Mouse (Mus musculus) heart, embryonic 15.5 days (tissue): ENCODE measurements around the gene Gpatch11. TPM values are rescaled to one million over a fixed set of nuclear protein-coding genes. Genes with fewer than 3 reads are reported as not detected.

Experiments used
- ATAC-seq: fragments of 200-750 bp; cut with Nextera tagmentation; replicated peaks from 2 replicates; pipeline ENCODE4 v1.8.0; 2017; ENCODE audit warnings: low read depth, moderate TSS enrichment; ENCODE audit not compliant: insufficient number of reproducible peaks, insufficient read depth, low FRiP score
- H3K27ac ChIP-seq: fragments of 300-500 bp; sonication (generic); 2 replicates; pipeline ENCODE4 v1.5.1; 2015; ENCODE audit warnings: mild to moderate bottlenecking, inconsistent platforms
- H3K27me3 ChIP-seq: fragments of 300-500 bp; sonication (generic); 2 replicates; pipeline ENCODE4 v1.6.1; 2015; ENCODE audit warnings: inconsistent platforms
- H3K36me3 ChIP-seq: fragments of 300-500 bp; sonication (generic); 2 replicates; pipeline ENCODE4 v1.6.1; 2015; ENCODE audit warnings: mild to moderate bottlenecking, inconsistent platforms
- H3K4me1 ChIP-seq: fragments of 300-500 bp; sonication (generic); replicated peaks from 2 replicates; pipeline ENCODE4 v1.6.1; 2015; ENCODE audit warnings: inconsistent platforms
- H3K4me2 ChIP-seq: fragments of 300-500 bp; sonication (generic); 2 replicates; pipeline ENCODE4 v1.6.1; 2015; ENCODE audit warnings: inconsistent platforms, mild to moderate bottlenecking, moderate library complexity
- H3K4me3 ChIP-seq: fragments of 300-500 bp; sonication (generic); 2 replicates; pipeline ENCODE4 v1.5.1; 2015; ENCODE audit warnings: mild to moderate bottlenecking, inconsistent platforms
- H3K9ac ChIP-seq: fragments of 300-500 bp; sonication (generic); 2 replicates; pipeline ENCODE4 v1.6.1; 2015; ENCODE audit warnings: mild to moderate bottlenecking, inconsistent platforms
- H3K9me3 ChIP-seq: fragments of 300-500 bp; sonication (generic); replicated peaks from 2 replicates; pipeline ENCODE4 v1.6.1; 2016; ENCODE audit warnings: inconsistent platforms
- WGBS: fragments of 180-500 bp; shearing (Covaris S2); methylation state at CpG from one replicate; pipeline ENCODE4 v1.1.7; 2015; ENCODE audit warnings: mixed read lengths; 5-methylcytosine and 5-hydroxymethylcytosine counted together
- polyA plus RNA-seq: library from polyadenylated mRNA; unstranded; fragments of >200 nt; fragmentation: Nextera tagmentation; extraction: Ambion mirVana; gene quantifications from 2 replicates; pipeline ENCODE4 v1.2.1, GENCODE M21; 2015

Gpatch11 gene
- polyA plus RNA-seq, 1 experiment from 2014 or later, result 39.5 TPM

- no peak for ATAC-seq
- no peak overlapping the region for H3K27ac ChIP-seq
- H3K4me3 ChIP-seq, result no peak overlapping the region
- no peaks in the 10 kb centered on the region for H3K9me3 ChIP-seq
- no peaks in the 10 kb centered on the region for H3K4me1 ChIP-seq
- no peak overlapping the region for H3K4me2 ChIP-seq
- WGBS, result 93% methylated on average over 7 of the region's 7 CpGs
- no peaks in the 10 kb centered on the region for H3K27me3 ChIP-seq
- peaks cover 72% of the 10 kb centered on the region for H3K36me3 ChIP-seq
- H3K9ac ChIP-seq, result no peak overlapping the region
Observed at GRCm38 (mm10) chr17:78842271-78842928, 7.0 kb downstream of the Gpatch11 start.

- no peak for ATAC-seq
- Histone ChIP-seq H3K36me3 (peaks cover 32% of the 10 kb centered on the region), H3K27ac (no peak overlapping the region), H3K9me3 (no peaks in the 10 kb centered on the region), H3K27me3 (no peaks in the 10 kb centered on the region), H3K4me3 (no peak overlapping the region), H3K4me2 (no peak overlapping the region), H3K9ac (no peak overlapping the region), H3K4me1 (no peaks in the 10 kb centered on the region)
- WGBS, result 83% methylated on average over 10 of the region's 10 CpGs
Observed at GRCm38 (mm10) chr17:78856243-78856642, 20.9 kb downstream of the Gpatch11 start.

- 94% methylated on average over 6 of the region's 6 CpGs for WGBS
- H3K36me3 ChIP-seq, result peaks cover 43% of the 10 kb centered on the region
Observed at GRCm38 (mm10) chr17:78873886-78874285, 38.5 kb downstream of the Gpatch11 start.

GRCm38 (mm10) chr17:78881878-78882304, 46.5 kb downstream of the Gpatch11 start:
- peak overlapping the region; percentile 80 for H3K27ac ChIP-seq
- peak; percentile 28 for ATAC-seq
- H3K27me3 ChIP-seq, result no peaks in the 10 kb centered on the region
- peak overlapping the region; percentile 71 for H3K4me3 ChIP-seq
- 7% methylated on average over 7 of the region's 7 CpGs for WGBS
- peaks cover 14% of the 10 kb centered on the region for H3K36me3 ChIP-seq
- peak overlapping the region; percentile 78 for H3K4me2 ChIP-seq
- H3K9ac ChIP-seq, result peak overlapping the region; percentile 69
- H3K4me1 ChIP-seq, result peaks cover 9% of the 10 kb centered on the region
- no peaks in the 10 kb centered on the region for H3K9me3 ChIP-seq

More at GRCm38 (mm10) chr17:78873886-78874285, 38.5 kb downstream of the Gpatch11 start:
- no peaks in the 10 kb centered on the region for H3K27me3 ChIP-seq
- no peak overlapping the region for H3K27ac ChIP-seq
- no peak for ATAC-seq
- H3K4me2 ChIP-seq, result no peak overlapping the region
- H3K4me3 ChIP-seq, result no peak overlapping the region
- H3K4me1 ChIP-seq, result no peaks in the 10 kb centered on the region
- no peaks in the 10 kb centered on the region for H3K9me3 ChIP-seq
- H3K9ac ChIP-seq, result no peak overlapping the region

- peak within 1 kb of the TSS; percentile 78 for H3K4me2 ChIP-seq
- peak within 1 kb of the TSS; percentile 69 for H3K9ac ChIP-seq
- peak within 1 kb of the TSS; percentile 71 for H3K4me3 ChIP-seq
- peaks cover 8% of the 10 kb centered on the region for H3K36me3 ChIP-seq
- 2% methylated on average over 28 of the region's 28 CpGs for WGBS
- peaks cover 9% of the 10 kb centered on the region for H3K4me1 ChIP-seq
- peak; percentile 97 for ATAC-seq
- peak within 1 kb of the TSS; percentile 80 for H3K27ac ChIP-seq
- no peaks in the 10 kb centered on the region for H3K9me3 ChIP-seq
- no peaks in the 10 kb centered on the region for H3K27me3 ChIP-seq
Observed at GRCm38 (mm10) chr17:78882401-78883112, 47.2 kb downstream of the Gpatch11 start, which contains the start of gene Eif2ak2. Gene Eif2ak2, minus strand, starts transcription at chr17:78882573.

GRCm38 (mm10) chr17:78883291-78883690, 47.9 kb downstream of the Gpatch11 start:
- 88% methylated on average over 4 of the region's 4 CpGs for WGBS
- peaks cover 9% of the 10 kb centered on the region for H3K4me1 ChIP-seq
- H3K9ac ChIP-seq, result no peak overlapping the region
- H3K4me3 ChIP-seq, result no peak overlapping the region
- H3K27ac ChIP-seq, result no peak overlapping the region; the same call in 1 of the 2 replicates
- H3K27me3 ChIP-seq, result no peaks in the 10 kb centered on the region
- no peak for ATAC-seq
- H3K9me3 ChIP-seq, result no peaks in the 10 kb centered on the region
- peaks cover 6% of the 10 kb centered on the region; the same call in 1 of the 2 replicates for H3K36me3 ChIP-seq
- no peak overlapping the region for H3K4me2 ChIP-seq

GRCm38 (mm10) chr17:78885286-78886065, 50.1 kb downstream of the Gpatch11 start:
- Histone ChIP-seq H3K9me3 (no peaks in the 10 kb centered on the region), H3K4me2 (no peak overlapping the region), H3K9ac (no peak overlapping the region), H3K4me1 (peaks cover 9% of the 10 kb centered on the region), H3K27me3 (no peaks in the 10 kb centered on the region), H3K27ac (no peak overlapping the region), H3K4me3 (no peak overlapping the region), H3K36me3 (no peaks in the 10 kb centered on the region)
- ATAC-seq, result no peak
- 74% methylated on average over 5 of the region's 5 CpGs for WGBS

GRCm38 (mm10) chr17:78888554-78888953, 53.2 kb downstream of the Gpatch11 start:
- Histone ChIP-seq H3K9ac (no peak overlapping the region), H3K36me3 (no peaks in the 10 kb centered on the region), H3K27me3 (no peaks in the 10 kb centered on the region), H3K9me3 (no peaks in the 10 kb centered on the region), H3K27ac (no peak overlapping the region), H3K4me1 (no peaks in the 10 kb centered on the region), H3K4me2 (no peak overlapping the region), H3K4me3 (no peak overlapping the region)
- WGBS, result 76% methylated on average over 4 of the region's 4 CpGs
- no peak for ATAC-seq

- no peaks in the 10 kb centered on the region for H3K9me3 ChIP-seq
- H3K4me1 ChIP-seq, result no peaks in the 10 kb centered on the region
- no peak overlapping the region for H3K4me2 ChIP-seq
- no peak overlapping the region for H3K27ac ChIP-seq
- no peak for ATAC-seq
- H3K9ac ChIP-seq, result no peak overlapping the region
- H3K36me3 ChIP-seq, result no peaks in the 10 kb centered on the region
- 46% methylated on average over 3 of the region's 3 CpGs for WGBS
- H3K27me3 ChIP-seq, result no peaks in the 10 kb centered on the region
- no peak overlapping the region for H3K4me3 ChIP-seq
Observed at GRCm38 (mm10) chr17:78889184-78889583, 53.8 kb downstream of the Gpatch11 start.

- Histone ChIP-seq H3K4me2 (no peak overlapping the region), H3K9me3 (no peaks in the 10 kb centered on the region), H3K4me1 (peaks cover 7% of the 10 kb centered on the region; the same call in 1 of the 2 replicates), H3K27me3 (no peaks in the 10 kb centered on the region), H3K9ac (no peak overlapping the region), H3K36me3 (no peaks in the 10 kb centered on the region), H3K27ac (no peak overlapping the region), H3K4me3 (no peak overlapping the region)
- WGBS, result 70% methylated on average over 9 of the region's 9 CpGs
- no peak for ATAC-seq
Observed at GRCm38 (mm10) chr17:78891020-78891419, 55.7 kb downstream of the Gpatch11 start.

GRCm38 (mm10) chr17:78894991-78895390, 59.6 kb downstream of the Gpatch11 start:
- Histone ChIP-seq H3K4me2 (peak overlapping the region; percentile 57; the same call in 1 of the 2 replicates), H3K4me1 (peaks cover 7% of the 10 kb centered on the region; the same call in 1 of the 2 replicates), H3K9me3 (no peaks in the 10 kb centered on the region), H3K36me3 (no peaks in the 10 kb centered on the region), H3K27ac (no peak overlapping the region), H3K9ac (no peak overlapping the region), H3K27me3 (no peaks in the 10 kb centered on the region), H3K4me3 (no peak overlapping the region)
- ATAC-seq, result no peak
- 71% methylated on average over 7 of the region's 7 CpGs for WGBS
